Mouse (Mus musculus) midbrain, embryonic 12.5 days (tissue): ENCODE measurements around the gene Kdm1b. TPM values are rescaled to one million over a fixed set of nuclear protein-coding genes. Genes with fewer than 3 reads are reported as not detected.

Experiments used
- ATAC-seq: fragments of 200-750 bp; cut with Nextera tagmentation; 2 replicates; pipeline ENCODE4 v1.8.0; 2017; ENCODE audit warnings: low read depth, moderate TSS enrichment, moderate library complexity; ENCODE audit not compliant: low FRiP score
- H3K27ac ChIP-seq: fragments of 300-500 bp; sonication (generic); replicated peaks from 2 replicates; pipeline ENCODE4 v1.5.1; 2016; ENCODE audit warnings: mild to moderate bottlenecking
- H3K27me3 ChIP-seq: fragments of 300-500 bp; sonication (generic); 2 replicates; pipeline ENCODE4 v1.6.1; 2016; ENCODE audit warnings: mild to moderate bottlenecking
- H3K36me3 ChIP-seq: fragments of 300-500 bp; sonication (generic); 2 replicates; pipeline ENCODE4 v1.6.1; 2016
- H3K4me1 ChIP-seq: fragments of 300-500 bp; sonication (generic); 2 replicates; pipeline ENCODE4 v1.6.1; 2016
- H3K4me2 ChIP-seq: fragments of 300-500 bp; sonication (generic); replicated peaks from 2 replicates; pipeline ENCODE4 v1.6.1; 2016; ENCODE audit warnings: mild to moderate bottlenecking, moderate library complexity
- H3K4me3 ChIP-seq: fragments of 300-500 bp; sonication (generic); 2 replicates; pipeline ENCODE4 v1.5.1; 2016; ENCODE audit warnings: mild to moderate bottlenecking
- H3K9ac ChIP-seq: fragments of 300-500 bp; sonication (generic); replicated peaks from 2 replicates; pipeline ENCODE4 v1.6.1; 2016; ENCODE audit warnings: mild to moderate bottlenecking, moderate library complexity
- H3K9me3 ChIP-seq: fragments of 300-500 bp; sonication (generic); 2 replicates; pipeline ENCODE4 v1.6.1; 2016; ENCODE audit warnings: mild to moderate bottlenecking
- WGBS: fragments of 180-500 bp; shearing (Covaris S2); methylation state at CpG from one replicate; pipeline ENCODE4 v1.1.7; 2016; 5-methylcytosine and 5-hydroxymethylcytosine counted together
- polyA plus RNA-seq: library from polyadenylated mRNA; unstranded; fragments of >200 nt; fragmentation: Nextera tagmentation; extraction: Ambion mirVana; gene quantifications from 2 replicates; pipeline ENCODE4 v1.2.1, GENCODE M21; 2016

Gene Kdm1b
- polyA plus RNA-seq, 1 experiment from 2014 or later = 22.0 TPM

DNA sequence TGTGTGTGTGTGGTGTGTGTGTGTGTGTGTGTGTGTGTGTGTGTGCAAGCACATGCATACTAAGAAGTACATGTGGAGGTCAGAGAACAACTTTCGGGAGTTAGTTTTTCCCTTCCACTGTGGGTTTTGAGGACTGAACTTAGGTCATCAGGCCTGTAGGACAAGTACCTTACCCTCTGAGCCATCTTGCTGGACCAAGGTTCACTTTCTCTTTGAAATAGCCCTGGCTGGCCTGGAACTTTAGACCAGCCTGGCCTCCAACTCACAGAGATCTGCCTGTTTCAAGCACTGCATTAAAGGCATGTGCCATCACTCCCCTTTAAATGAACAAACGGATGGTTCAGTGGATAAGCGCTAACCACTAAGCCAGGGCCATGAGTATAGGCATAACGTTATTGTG, 9.7 kb upstream of the Kdm1b start:
- ATAC-seq = no peak
- H3K36me3 ChIP-seq = peaks cover 21% of the 10 kb centered on the region
- H3K4me3 ChIP-seq = no peak overlapping the region
- WGBS = 90% methylated on average over 4 of the region's 4 CpGs
- no peaks in the 10 kb centered on the region for H3K9me3 ChIP-seq
- H3K4me1 ChIP-seq = no peaks in the 10 kb centered on the region
- H3K27me3 ChIP-seq = no peaks in the 10 kb centered on the region
- H3K27ac ChIP-seq = no peak overlapping the region
- no peak overlapping the region for H3K9ac ChIP-seq
- H3K4me2 ChIP-seq = no peak overlapping the region

DNA sequence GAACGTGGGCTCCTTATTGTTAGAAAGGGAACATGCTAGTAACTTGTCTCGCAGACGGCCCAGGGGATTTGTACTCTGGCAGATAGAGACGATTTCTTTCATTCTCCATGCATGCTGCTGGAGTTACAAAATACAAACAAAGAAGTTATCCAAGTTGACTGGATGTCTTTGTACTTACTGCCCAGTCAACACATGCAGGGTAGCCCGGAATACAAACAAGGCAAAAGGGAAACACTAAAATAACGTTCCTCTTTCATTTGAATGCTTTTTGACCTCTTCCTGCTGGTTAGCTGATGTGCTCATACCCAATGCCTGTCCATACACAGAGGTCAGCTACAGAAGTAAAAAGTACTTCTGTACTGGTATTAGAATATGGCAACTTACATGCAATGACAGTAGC, 5.4 kb upstream of the Kdm1b start:
- Histone ChIP-seq H3K36me3 (peaks cover 8% of the 10 kb centered on the region), H3K27ac (no peak overlapping the region), H3K4me3 (no peak overlapping the region), H3K27me3 (no peaks in the 10 kb centered on the region), H3K4me2 (no peak overlapping the region), H3K4me1 (peaks cover 4% of the 10 kb centered on the region; the same call in 1 of the 2 replicates), H3K9ac (no peak overlapping the region), H3K9me3 (no peaks in the 10 kb centered on the region)
- WGBS = 81% methylated on average over 6 of the region's 6 CpGs
- no peak for ATAC-seq

DNA sequence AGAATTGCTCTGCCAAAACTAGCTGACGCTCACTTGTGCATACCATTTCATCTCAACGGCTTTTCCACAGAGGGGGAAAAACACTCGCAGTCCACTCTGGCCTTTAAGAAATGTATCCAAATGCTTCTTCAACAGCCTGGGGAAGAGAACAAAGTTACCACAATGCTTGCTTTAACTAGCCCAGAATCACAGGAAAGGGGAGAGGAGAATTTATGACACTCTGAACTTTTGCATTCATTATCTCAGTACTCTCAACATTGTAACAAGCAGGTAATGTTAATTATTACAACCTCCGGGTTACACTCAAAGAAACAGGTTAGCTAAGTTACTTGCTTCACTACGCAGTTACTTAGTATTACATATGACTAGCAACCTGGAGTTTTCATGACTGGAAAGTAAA, 3.2 kb upstream of the Kdm1b start:
- no peak for ATAC-seq
- no peak overlapping the region for H3K4me2 ChIP-seq
- no peak overlapping the region for H3K4me3 ChIP-seq
- H3K9ac ChIP-seq = no peak overlapping the region
- peaks cover 3% of the 10 kb centered on the region; the same call in 1 of the 2 replicates for H3K36me3 ChIP-seq
- WGBS = 93% methylated on average over 5 of the region's 5 CpGs
- H3K27me3 ChIP-seq = no peaks in the 10 kb centered on the region
- peaks cover 14% of the 10 kb centered on the region for H3K4me1 ChIP-seq
- no peaks in the 10 kb centered on the region for H3K9me3 ChIP-seq
- H3K27ac ChIP-seq = no peak overlapping the region

DNA sequence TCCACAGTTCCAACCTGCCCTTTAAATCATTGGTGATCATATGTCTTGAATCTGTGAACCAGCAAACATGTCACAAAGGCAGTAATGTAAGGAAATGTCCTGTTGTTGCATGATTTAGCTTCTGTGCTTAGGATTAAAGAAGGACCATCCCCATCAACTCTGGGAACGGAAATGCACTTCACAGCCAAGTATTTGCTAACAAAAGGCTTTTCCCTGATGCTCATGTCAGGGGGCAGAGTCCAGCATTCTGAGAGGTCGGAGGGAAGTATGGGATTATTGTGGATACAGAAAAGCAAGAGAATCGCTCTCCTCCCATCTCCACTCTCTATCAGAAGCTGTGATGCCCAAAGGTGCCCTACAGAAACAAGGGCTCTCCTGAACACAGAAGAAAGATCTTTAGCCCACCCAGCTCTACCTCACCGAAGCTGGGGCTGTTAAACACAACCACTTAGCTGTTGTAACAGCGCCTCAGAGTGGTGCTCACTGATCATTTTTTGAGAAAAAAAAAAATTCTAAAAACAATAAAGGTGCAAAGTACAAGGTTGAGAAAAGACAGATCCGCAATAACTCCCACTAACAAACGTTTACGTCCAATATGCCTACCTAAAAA, 1.2 kb upstream of the Kdm1b start:
- Histone ChIP-seq H3K27ac (peak overlapping the region; percentile 22; the same call in 1 of the 2 replicates), H3K27me3 (no peaks in the 10 kb centered on the region), H3K9me3 (no peaks in the 10 kb centered on the region), H3K4me2 (peak overlapping the region; percentile 93), H3K4me1 (peaks cover 14% of the 10 kb centered on the region), H3K9ac (peak overlapping the region; percentile 7; the same call in 1 of the 2 replicates), H3K36me3 (peaks cover 3% of the 10 kb centered on the region; the same call in 1 of the 2 replicates), H3K4me3 (peak overlapping the region; percentile 77)
- WGBS = 52% methylated on average over 8 of the region's 8 CpGs
- no peak for ATAC-seq

DNA sequence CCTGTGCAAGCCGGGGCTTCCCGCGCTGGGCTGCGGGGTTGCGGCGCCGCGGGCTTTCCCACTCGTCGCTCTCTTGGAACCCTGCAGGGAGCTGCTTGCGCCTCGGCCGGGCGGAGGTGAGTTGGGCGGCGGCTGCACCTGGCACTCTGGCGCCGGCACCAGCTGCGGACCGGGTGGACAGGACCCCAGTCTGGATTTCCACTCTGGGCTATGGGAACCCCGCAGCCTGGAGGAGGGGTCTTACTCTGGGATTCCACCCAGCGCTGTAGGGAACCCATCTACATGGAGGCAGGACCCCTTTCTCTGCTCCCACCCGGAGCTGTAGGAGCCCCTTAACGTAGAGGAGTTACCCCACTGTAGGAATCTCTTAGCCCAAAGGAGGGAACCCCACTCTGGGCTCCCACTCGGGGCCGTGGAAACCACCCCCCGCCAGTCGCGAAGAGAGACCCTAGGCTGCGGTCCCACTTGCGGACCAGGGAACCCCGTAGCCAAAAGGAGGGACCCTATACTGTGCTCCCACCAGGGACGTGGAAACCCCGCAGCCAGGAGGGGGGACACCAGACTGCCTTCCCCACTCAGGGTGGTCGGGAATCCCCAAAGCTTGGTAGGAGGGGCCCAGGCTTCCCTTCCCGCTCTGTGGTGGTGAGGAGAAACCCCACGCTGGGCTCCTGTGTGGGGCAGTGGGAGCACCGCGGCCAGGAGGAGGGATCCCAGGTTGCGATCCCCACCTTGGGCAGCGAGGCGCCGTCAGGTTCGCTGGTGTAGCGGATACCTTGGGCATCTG, 726 bp downstream of the Kdm1b start:
- peaks cover 14% of the 10 kb centered on the region for H3K4me1 ChIP-seq
- H3K9me3 ChIP-seq = no peaks in the 10 kb centered on the region
- ATAC-seq = peak; percentile 32
- H3K9ac ChIP-seq = peak overlapping the region; percentile 80
- 2% methylated on average over 45 of the region's 45 CpGs for WGBS
- peak overlapping the region; percentile 77 for H3K4me3 ChIP-seq
- peak overlapping the region; percentile 93 for H3K4me2 ChIP-seq
- H3K36me3 ChIP-seq = peaks cover 8% of the 10 kb centered on the region
- H3K27me3 ChIP-seq = no peaks in the 10 kb centered on the region
- peak overlapping the region; percentile 75 for H3K27ac ChIP-seq

DNA sequence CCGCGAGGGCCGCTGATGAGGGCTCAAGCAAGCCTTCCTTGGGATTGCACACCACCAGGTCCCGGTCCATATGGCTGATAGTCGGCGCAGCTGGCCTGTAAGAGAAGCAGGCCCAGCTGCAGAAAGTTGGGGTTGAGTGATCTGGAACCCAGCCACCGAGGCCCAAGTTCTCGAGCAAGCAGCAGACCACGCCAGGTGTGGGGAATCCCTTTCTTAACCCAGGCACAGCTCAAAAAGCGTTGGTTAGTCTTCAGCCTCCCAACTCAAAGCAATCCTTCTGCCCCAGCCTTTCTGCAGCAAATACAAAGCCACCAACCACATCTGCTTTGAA, 1.3 kb downstream of the Kdm1b start, which contains the start of gene Tpmt:
Gene Tpmt (minus strand): TSS at position 121 of the 331 bp plus-strand sequence.
- no peak for ATAC-seq
- Histone ChIP-seq H3K36me3 (peaks cover 12% of the 10 kb centered on the region), H3K4me3 (peak within 1 kb of the TSS; percentile 77), H3K4me2 (peak within 1 kb of the TSS; percentile 93), H3K9me3 (no peaks in the 10 kb centered on the region), H3K9ac (peak within 1 kb of the TSS; percentile 80), H3K4me1 (peaks cover 14% of the 10 kb centered on the region), H3K27me3 (no peaks in the 10 kb centered on the region), H3K27ac (peak within 1 kb of the TSS; percentile 75)
- WGBS = 15% methylated on average over 10 of the region's 10 CpGs

DNA sequence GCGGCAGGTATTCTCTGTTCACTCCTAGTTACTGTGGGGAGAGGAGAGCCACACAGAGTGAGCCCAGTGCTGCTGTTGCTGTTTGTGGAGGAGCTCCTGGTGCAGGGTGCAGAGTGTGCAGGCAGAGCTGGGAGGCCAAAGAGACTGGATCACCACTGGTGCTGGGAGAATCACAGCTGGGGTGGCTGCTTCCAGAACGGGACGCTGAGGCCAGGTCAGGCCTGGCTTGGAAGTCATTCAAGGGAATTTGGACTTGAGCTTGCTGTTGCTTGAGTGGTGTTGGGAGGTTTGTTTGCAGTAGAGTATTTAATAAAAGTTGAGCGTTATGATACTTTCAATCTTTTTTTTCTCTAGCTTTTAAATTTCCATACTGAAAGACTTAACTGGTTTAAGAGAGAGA, 4.7 kb downstream of the Kdm1b start:
- Histone ChIP-seq H3K4me1 (peaks cover 10% of the 10 kb centered on the region), H3K27me3 (no peaks in the 10 kb centered on the region), H3K9me3 (no peaks in the 10 kb centered on the region), H3K27ac (no peak overlapping the region), H3K36me3 (peaks cover 44% of the 10 kb centered on the region), H3K4me2 (no peak overlapping the region), H3K4me3 (no peak overlapping the region), H3K9ac (no peak overlapping the region)
- no peak for ATAC-seq
- 93% methylated on average over 4 of the region's 4 CpGs for WGBS

DNA sequence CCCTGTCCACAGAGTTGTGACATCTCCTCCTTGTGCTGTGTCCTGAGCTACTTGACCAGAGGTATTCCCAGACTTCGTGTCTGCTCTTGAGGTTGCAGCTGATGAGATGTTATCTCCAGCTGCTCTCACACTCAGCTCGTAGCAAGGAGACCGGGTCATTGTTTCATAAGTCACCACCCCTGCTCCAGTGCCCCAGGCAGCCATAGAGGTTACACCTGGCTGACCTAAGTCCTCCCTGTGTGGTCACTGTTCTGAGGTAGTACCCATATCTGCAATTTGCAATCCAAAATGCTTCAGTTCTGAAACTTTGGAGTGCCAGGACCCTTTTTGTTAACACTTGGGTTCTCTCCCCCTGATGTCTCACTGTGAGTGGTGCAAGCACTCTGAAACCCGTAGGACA, 6.7 kb downstream of the Kdm1b start:
- peaks cover 55% of the 10 kb centered on the region for H3K36me3 ChIP-seq
- no peak overlapping the region for H3K4me2 ChIP-seq
- H3K27me3 ChIP-seq = no peaks in the 10 kb centered on the region
- H3K9ac ChIP-seq = no peak overlapping the region
- peaks cover 6% of the 10 kb centered on the region; the same call in 1 of the 2 replicates for H3K4me1 ChIP-seq
- no peaks in the 10 kb centered on the region for H3K9me3 ChIP-seq
- no peak overlapping the region for H3K4me3 ChIP-seq
- H3K27ac ChIP-seq = no peak overlapping the region
- WGBS = 86% methylated on average over 4 of the region's 4 CpGs
- ATAC-seq = no peak

DNA sequence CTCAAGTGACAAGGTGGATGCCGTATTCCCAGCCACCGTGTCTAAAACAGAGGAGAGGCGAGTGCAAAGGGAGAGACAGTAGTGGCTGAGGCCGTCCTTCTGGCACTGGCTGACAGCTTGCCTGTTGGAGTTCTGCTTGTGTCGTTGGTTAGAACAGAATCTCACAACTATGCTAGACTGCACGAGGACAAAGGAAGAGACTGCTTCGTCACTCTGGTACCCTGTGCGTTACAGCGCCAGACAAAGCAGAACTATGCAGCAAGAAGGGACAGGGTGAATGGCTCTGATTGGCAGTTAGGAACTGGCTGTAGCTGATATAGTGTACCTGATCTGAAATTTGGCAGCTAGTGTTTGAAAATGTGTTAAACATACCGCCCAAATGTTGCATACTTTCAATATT, 10.7 kb downstream of the Kdm1b start:
- no peak overlapping the region; the same call in 1 of the 2 replicates for H3K27ac ChIP-seq
- H3K4me2 ChIP-seq = no peak overlapping the region
- no peaks in the 10 kb centered on the region for H3K9me3 ChIP-seq
- no peaks in the 10 kb centered on the region for H3K27me3 ChIP-seq
- H3K9ac ChIP-seq = no peak overlapping the region
- 50% methylated on average over 10 of the region's 10 CpGs for WGBS
- ATAC-seq = no peak
- H3K4me3 ChIP-seq = no peak overlapping the region
- peaks cover 6% of the 10 kb centered on the region; the same call in 1 of the 2 replicates for H3K4me1 ChIP-seq
- peaks cover 73% of the 10 kb centered on the region for H3K36me3 ChIP-seq

DNA sequence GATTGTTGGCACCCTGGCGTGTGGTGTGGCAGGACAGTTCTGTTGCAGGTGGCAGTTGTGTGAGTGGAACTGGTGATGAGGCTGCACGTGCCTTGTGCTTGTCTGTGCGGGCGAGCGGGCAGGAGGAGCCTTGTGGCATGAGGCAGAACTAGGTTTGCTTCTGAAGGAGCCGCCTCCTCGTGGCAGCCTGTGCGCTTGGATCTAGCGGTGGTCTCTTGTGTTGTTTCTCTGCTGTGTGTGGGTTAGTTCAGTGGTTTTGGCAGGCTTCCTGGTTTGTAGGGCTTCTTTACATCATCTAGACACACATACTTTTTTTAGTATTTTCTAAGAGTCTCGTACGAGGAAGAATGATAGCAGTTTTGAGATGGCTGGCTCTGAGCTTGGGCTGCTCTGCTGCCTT, 12.8 kb downstream of the Kdm1b start:
- Histone ChIP-seq H3K4me1 (peaks cover 6% of the 10 kb centered on the region; the same call in 1 of the 2 replicates), H3K27me3 (no peaks in the 10 kb centered on the region), H3K9me3 (no peaks in the 10 kb centered on the region), H3K4me3 (no peak overlapping the region), H3K9ac (no peak overlapping the region), H3K27ac (no peak overlapping the region), H3K4me2 (no peak overlapping the region), H3K36me3 (peaks cover 64% of the 10 kb centered on the region)
- no peak for ATAC-seq
- 97% methylated on average over 11 of the region's 11 CpGs for WGBS

DNA sequence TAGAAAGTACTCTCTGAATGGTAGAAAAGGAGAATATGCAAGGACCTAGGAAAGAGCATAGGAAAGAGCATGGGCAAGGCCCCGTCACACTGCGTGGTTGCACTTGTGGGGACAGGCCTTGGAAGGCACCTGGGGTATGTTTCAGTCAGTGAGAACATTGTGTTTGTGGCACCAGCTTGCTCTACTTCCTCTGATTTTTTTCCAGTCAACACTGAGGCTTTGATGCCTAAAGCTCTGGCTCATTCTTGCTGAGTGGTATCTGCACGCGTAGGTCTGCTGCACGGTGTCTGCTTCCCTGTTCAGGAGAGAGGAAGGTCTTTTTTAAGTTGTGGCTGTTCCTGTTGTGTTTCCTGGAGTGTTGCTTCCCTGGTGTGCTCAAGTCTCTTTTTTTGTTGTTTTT, 13.5 kb downstream of the Kdm1b start:
- Histone ChIP-seq H3K4me2 (no peak overlapping the region), H3K9ac (no peak overlapping the region), H3K9me3 (no peaks in the 10 kb centered on the region), H3K27ac (no peak overlapping the region), H3K27me3 (no peaks in the 10 kb centered on the region), H3K4me1 (peaks cover 6% of the 10 kb centered on the region; the same call in 1 of the 2 replicates), H3K4me3 (no peak overlapping the region), H3K36me3 (peaks cover 62% of the 10 kb centered on the region)
- 93% methylated on average over 5 of the region's 5 CpGs for WGBS
- ATAC-seq = no peak

DNA sequence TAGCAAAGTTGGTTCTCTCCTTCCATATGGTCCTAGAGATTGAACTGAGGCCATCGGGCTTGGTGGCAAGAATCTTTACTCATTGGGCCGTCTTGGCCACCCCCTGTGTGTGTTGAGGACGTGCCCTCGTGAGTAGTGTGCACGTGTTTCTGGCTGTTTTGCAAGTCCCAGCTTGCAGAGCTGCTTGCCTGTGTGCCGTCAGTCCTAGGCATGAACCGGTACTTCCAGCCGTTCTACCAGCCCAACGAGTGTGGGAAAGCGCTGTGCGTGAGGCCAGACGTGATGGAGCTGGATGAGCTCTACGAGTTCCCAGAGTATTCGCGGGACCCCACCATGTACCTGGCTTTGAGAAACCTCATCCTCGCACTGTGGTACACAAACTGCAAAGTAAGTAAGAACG, 19.5 kb downstream of the Kdm1b start:
- Histone ChIP-seq H3K4me2 (no peak overlapping the region), H3K9me3 (no peaks in the 10 kb centered on the region), H3K4me3 (no peak overlapping the region), H3K27me3 (no peaks in the 10 kb centered on the region), H3K27ac (no peak overlapping the region), H3K9ac (no peak overlapping the region), H3K4me1 (no peaks in the 10 kb centered on the region), H3K36me3 (peaks cover 56% of the 10 kb centered on the region)
- 94% methylated on average over 17 of the region's 17 CpGs for WGBS
- ATAC-seq = no peak
